Mouse (Mus musculus) kidney, embryonic 16.5 days (tissue): Measurements from ENCODE around the gene Col25a1. TPM values are rescaled to one million over a fixed set of nuclear protein-coding genes. Genes with fewer than 3 reads are reported as not detected.
A peak's percentile ranks its signal among the peaks of the same experiment; 100 is the strongest.

Source experiments
- ATAC-seq: fragments of 200-750 bp; cut with Nextera tagmentation; 2 replicates; pipeline ENCODE4 v1.8.0; 2017; ENCODE audit warnings: moderate TSS enrichment; ENCODE audit not compliant: low FRiP score, low TSS enrichment
- H3K27ac ChIP-seq: fragments of 300-500 bp; sonication (generic); 2 replicates; pipeline ENCODE4 v1.5.1; 2014; ENCODE audit warnings: low read length
- H3K27me3 ChIP-seq: fragments of 300-500 bp; sonication (generic); 2 replicates; pipeline ENCODE4 v1.6.1; 2014; ENCODE audit warnings: low read length, control low read depth, mixed read lengths; ENCODE audit not compliant: insufficient read depth
- H3K36me3 ChIP-seq: fragments of 300-500 bp; sonication (generic); 2 replicates; pipeline ENCODE4 v1.6.1; 2014; ENCODE audit warnings: low read length, control low read depth, mixed read lengths; ENCODE audit not compliant: insufficient read depth
- H3K4me1 ChIP-seq: fragments of 300-500 bp; sonication (generic); 2 replicates; pipeline ENCODE4 v1.6.1; 2014; ENCODE audit warnings: low read length, control low read depth, mixed read lengths; ENCODE audit not compliant: insufficient read depth
- H3K4me2 ChIP-seq: fragments of 300-500 bp; sonication (generic); replicated peaks from 2 replicates; pipeline ENCODE4 v1.6.1; 2014; ENCODE audit warnings: low read depth, low read length
- H3K4me3 ChIP-seq: fragments of 300-500 bp; sonication (generic); 2 replicates; pipeline ENCODE4 v1.5.1; 2014; ENCODE audit warnings: mild to moderate bottlenecking, low read length
- H3K9ac ChIP-seq: fragments of 300-500 bp; sonication (generic); replicated peaks from 2 replicates; pipeline ENCODE4 v1.6.1; 2014; ENCODE audit warnings: low read length
- H3K9me3 ChIP-seq: fragments of 300-500 bp; sonication (generic); 2 replicates; pipeline ENCODE4 v1.6.1; 2016; ENCODE audit warnings: low read length, control low read depth
- WGBS: fragments of 180-500 bp; shearing (Covaris S2); extraction: QIAGEN DNeasy Blood & Tissue Kit; methylation state at CpG from one replicate; pipeline ENCODE4 v1.1.7; 2014; 5-methylcytosine and 5-hydroxymethylcytosine counted together
- polyA plus RNA-seq: library from polyadenylated mRNA; unstranded; fragments of >200 nt; fragmentation: Nextera tagmentation; extraction: Ambion mirVana; gene quantifications from 2 replicates; pipeline ENCODE4 v1.2.1, GENCODE M21; 2015

The Col25a1 gene
- polyA plus RNA-seq, 1 experiment from 2014 or later, result 4.2 TPM

DNA sequence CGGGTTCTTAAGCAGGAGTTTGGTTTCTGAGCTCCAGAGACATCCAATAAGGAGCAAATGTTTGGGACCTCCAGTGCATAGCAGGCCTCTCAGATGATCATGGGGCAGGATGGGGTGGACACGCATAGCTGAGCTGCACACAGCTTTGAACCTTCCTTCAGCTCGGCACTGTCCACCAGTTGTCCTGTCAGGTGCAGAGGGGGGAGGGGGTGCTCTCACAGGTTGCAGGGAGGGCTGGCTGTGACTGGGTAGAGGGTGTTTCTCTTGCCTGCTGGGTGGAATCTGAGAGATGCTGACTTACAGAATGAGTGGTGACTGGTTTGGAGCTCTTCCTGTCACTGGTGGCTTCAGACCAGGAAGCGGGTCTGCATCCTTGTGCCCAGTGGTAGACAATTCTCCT is 157.5 kb downstream of the Col25a1 start:
- no peaks in the 10 kb centered on the region for H3K36me3 ChIP-seq
- H3K9ac ChIP-seq, result no peak overlapping the region
- H3K4me1 ChIP-seq, result 0 out of 2 replicates have a peak, but pooled peaks cover 5% of the 10 kb centered on the region
- WGBS, result 62% methylated on average over 4 of the region's 4 CpGs
- H3K4me3 ChIP-seq, result no peak overlapping the region
- H3K27me3 ChIP-seq, result no peaks in the 10 kb centered on the region
- H3K27ac ChIP-seq, result no peak overlapping the region
- H3K4me2 ChIP-seq, result no peak overlapping the region
- ATAC-seq, result peak; percentile 71; the same call in 1 of the 2 replicates
- H3K9me3 ChIP-seq, result no peaks in the 10 kb centered on the region

- 88% methylated on average over 3 of the region's 3 CpGs for WGBS
- H3K27ac ChIP-seq, result no peak overlapping the region
- no peaks in the 10 kb centered on the region for H3K36me3 ChIP-seq
- no peak overlapping the region for H3K9ac ChIP-seq
- no peak overlapping the region for H3K4me3 ChIP-seq
- no peak for ATAC-seq
- H3K9me3 ChIP-seq, result no peaks in the 10 kb centered on the region
- H3K4me2 ChIP-seq, result no peak overlapping the region
- 0 out of 2 replicates have a peak, but pooled peaks cover 5% of the 10 kb centered on the region for H3K4me1 ChIP-seq
- H3K27me3 ChIP-seq, result no peaks in the 10 kb centered on the region
Observed at GRCm38 (mm10) chr3:130289220-130289619, 157.9 kb downstream of the Col25a1 start.

GRCm38 (mm10) chr3:130290175-130290574 is 158.9 kb downstream of the Col25a1 start:
- no peak overlapping the region for H3K4me3 ChIP-seq
- 65% methylated on average over 6 of the region's 6 CpGs for WGBS
- ATAC-seq, result peak; percentile 67

DNA sequence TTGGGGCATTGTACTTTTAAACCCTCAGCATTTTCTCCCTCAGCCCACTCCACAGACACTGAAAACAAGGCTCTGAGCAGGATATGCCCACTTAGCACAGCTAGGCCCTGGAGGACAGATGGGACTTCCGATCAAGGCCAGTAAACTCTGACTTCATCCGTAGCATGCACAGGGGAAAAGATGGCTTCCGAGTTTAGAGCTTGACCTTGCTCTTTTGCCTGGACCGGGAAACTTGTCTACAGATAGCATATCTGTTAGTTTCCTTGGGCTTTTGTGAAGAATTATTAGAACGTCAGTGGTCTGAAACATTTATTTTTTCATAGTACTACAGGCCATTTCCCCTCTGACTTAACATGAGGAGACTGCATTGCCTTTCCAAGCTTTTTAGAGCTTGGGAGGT is 159.4 kb downstream of the Col25a1 start:
- no peaks in the 10 kb centered on the region for H3K36me3 ChIP-seq
- WGBS, result 86% methylated on average over 5 of the region's 5 CpGs
- 0 out of 2 replicates have a peak, but pooled peaks cover 5% of the 10 kb centered on the region for H3K4me1 ChIP-seq
- no peaks in the 10 kb centered on the region for H3K9me3 ChIP-seq
- H3K4me3 ChIP-seq, result no peak overlapping the region
- H3K27me3 ChIP-seq, result no peaks in the 10 kb centered on the region
- no peak overlapping the region for H3K27ac ChIP-seq
- H3K9ac ChIP-seq, result no peak overlapping the region
- no peak for ATAC-seq
- no peak overlapping the region for H3K4me2 ChIP-seq

More at GRCm38 (mm10) chr3:130290175-130290574, 158.9 kb downstream of the Col25a1 start:
- Histone ChIP-seq H3K36me3 (no peaks in the 10 kb centered on the region), H3K9me3 (no peaks in the 10 kb centered on the region), H3K27ac (0 out of 2 replicates have a peak overlapping the region, but pooled peaks have one; percentile 38), H3K4me2 (no peak overlapping the region), H3K4me1 (0 out of 2 replicates have a peak, but pooled peaks cover 5% of the 10 kb centered on the region), H3K27me3 (no peaks in the 10 kb centered on the region), H3K9ac (no peak overlapping the region)

DNA sequence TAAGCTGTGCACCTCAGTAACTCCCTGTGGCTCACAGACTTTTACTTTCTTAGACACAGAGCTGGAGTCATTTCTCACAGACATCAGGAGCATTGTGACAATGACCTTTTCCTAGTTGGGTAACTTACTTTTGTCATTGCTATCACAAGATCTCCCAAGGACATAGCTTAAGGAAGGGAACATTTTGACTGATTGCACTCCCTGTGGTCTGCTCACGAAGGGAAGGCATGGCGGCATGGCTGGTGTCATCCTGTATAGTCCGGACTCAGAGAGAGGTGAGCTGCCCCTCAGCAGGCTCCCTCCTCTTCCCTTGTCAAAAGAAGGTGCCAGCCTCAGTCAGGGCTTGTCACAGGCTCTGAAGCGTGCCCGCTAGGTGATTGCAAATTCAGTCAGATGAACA is 160.6 kb downstream of the Col25a1 start:
- ATAC-seq, result no peak
- Histone ChIP-seq H3K9ac (no peak overlapping the region), H3K4me2 (no peak overlapping the region), H3K36me3 (no peaks in the 10 kb centered on the region), H3K4me3 (no peak overlapping the region), H3K27me3 (no peaks in the 10 kb centered on the region), H3K27ac (no peak overlapping the region), H3K9me3 (no peaks in the 10 kb centered on the region), H3K4me1 (0 out of 2 replicates have a peak, but pooled peaks cover 5% of the 10 kb centered on the region)
- 89% methylated on average over 5 of the region's 5 CpGs for whole genome bisulfite sequencing

DNA sequence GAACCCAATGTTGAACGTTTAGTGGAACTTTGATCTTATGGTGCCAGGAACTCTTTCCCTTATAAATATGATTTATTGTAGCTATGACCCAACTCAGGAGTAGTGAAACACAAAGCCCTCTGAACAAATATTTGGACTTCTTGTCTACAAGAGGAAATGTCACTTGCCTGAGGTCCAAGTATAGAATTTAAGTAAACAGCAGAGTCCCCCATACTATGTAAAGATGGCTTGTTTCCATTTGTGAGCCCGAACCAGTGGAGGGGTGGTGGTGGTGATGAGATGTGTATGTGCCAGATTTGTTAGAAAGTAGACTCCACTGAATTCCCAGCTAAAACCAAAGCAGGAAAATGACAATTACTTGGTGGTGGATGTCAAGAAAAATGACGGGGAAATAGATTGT is 169.2 kb downstream of the Col25a1 start:
- 35% methylated on average over 3 of the region's 3 CpGs for WGBS
- no peak for ATAC-seq
- Histone ChIP-seq H3K9me3 (no peaks in the 10 kb centered on the region), H3K4me3 (no peak overlapping the region), H3K27me3 (no peaks in the 10 kb centered on the region), H3K4me1 (no peaks in the 10 kb centered on the region), H3K9ac (no peak overlapping the region), H3K36me3 (no peaks in the 10 kb centered on the region), H3K4me2 (no peak overlapping the region), H3K27ac (no peak overlapping the region)

DNA sequence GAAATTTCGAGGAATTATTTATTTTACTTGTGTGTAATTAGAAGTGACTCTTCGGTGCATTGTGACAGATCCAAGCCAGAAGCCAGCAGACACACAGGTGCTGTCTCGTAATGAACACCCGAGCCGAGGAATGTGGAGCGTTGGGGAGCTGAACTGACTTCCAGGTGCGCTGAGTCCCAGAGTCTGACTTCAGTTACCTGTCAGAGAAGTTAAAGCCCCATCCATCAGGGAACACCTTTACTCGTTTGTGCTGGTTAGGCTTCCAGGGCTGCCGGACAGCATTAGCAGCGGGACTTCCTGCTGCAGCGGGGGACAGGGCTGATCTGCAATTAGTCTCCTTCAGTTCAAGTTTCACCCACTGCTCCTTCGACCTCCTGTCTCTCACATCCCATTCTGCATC is 172.3 kb downstream of the Col25a1 start:
- Histone ChIP-seq H3K4me1 (no peaks in the 10 kb centered on the region), H3K9ac (no peak overlapping the region), H3K4me3 (no peak overlapping the region), H3K36me3 (no peaks in the 10 kb centered on the region), H3K27ac (no peak overlapping the region), H3K27me3 (no peaks in the 10 kb centered on the region), H3K4me2 (peak overlapping the region; percentile 33), H3K9me3 (no peaks in the 10 kb centered on the region)
- WGBS, result 35% methylated on average over 12 of the region's 12 CpGs
- no peak for ATAC-seq

DNA sequence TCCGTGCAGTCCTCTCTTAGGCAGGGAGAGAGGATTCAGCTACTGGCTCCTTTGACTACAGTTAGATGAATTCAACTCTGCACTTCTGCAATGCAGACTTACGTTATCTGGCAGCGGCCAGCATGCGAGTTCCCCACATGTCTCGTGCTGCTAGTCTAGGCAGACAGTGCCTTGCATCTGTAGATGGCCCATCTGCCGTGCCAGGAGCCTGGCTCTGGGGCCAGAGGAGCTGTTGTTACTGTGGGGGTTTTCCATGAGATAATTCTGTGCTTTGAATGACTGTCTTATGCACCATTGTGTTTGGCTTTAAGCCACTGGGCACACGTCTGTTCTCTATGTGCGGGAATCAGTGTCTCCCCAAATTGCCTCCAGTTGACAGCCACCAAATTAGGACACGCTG is 173.5 kb downstream of the Col25a1 start:
- no peaks in the 10 kb centered on the region for H3K9me3 ChIP-seq
- no peaks in the 10 kb centered on the region for H3K36me3 ChIP-seq
- no peaks in the 10 kb centered on the region for H3K4me1 ChIP-seq
- H3K9ac ChIP-seq, result no peak overlapping the region
- no peak overlapping the region for H3K27ac ChIP-seq
- H3K27me3 ChIP-seq, result no peaks in the 10 kb centered on the region
- ATAC-seq, result no peak
- H3K4me2 ChIP-seq, result no peak overlapping the region
- H3K4me3 ChIP-seq, result no peak overlapping the region
- 92% methylated on average over 9 of the region's 9 CpGs for WGBS

- ATAC-seq, result no peak
- Histone ChIP-seq H3K4me3 (no peak overlapping the region), H3K4me2 (no peak overlapping the region), H3K27ac (no peak overlapping the region), H3K9ac (no peak overlapping the region), H3K27me3 (no peaks in the 10 kb centered on the region), H3K4me1 (no peaks in the 10 kb centered on the region), H3K9me3 (no peaks in the 10 kb centered on the region), H3K36me3 (no peaks in the 10 kb centered on the region)
- 55% methylated on average over 9 of the region's 9 CpGs for WGBS
Observed at GRCm38 (mm10) chr3:130305686-130306085, 174.4 kb downstream of the Col25a1 start.

GRCm38 (mm10) chr3:130309277-130309676 is 178.0 kb downstream of the Col25a1 start:
- Histone ChIP-seq H3K36me3 (no peaks in the 10 kb centered on the region), H3K4me2 (no peak overlapping the region), H3K4me3 (no peak overlapping the region), H3K27ac (no peak overlapping the region), H3K4me1 (peaks cover 8% of the 10 kb centered on the region; the same call in 1 of the 2 replicates), H3K27me3 (no peaks in the 10 kb centered on the region), H3K9ac (no peak overlapping the region), H3K9me3 (no peaks in the 10 kb centered on the region)
- WGBS, result 84% methylated on average over 4 of the region's 4 CpGs
- ATAC-seq, result no peak
